Mouse (Mus musculus): Measurements from ENCODE around the gene Pate3.
"Not testable (repeated sequence)": the region's sequence is repeated elsewhere in the genome, so short reads cannot be mapped to it uniquely, and the experiment has no call there.

The Pate3 gene

DNA sequence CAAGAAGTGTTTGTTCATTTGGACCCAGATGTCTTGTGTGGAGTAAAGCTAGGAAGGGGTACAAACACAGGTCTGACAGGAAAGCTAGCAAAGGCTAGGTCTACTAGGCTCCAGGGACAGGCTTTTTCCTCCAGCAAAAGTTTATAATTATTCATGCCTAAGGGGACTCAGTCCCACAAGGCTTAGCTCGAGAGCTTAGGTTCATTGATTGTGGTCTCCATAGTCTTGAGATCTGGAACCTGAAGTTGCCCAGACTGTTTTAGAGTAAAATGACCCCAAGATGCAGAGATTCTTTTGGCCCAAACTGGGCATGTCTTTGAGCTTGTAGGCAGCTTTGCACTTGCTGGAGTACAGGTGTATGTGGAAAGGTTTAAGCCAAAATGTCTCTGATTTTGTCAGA, at the start of gene Pate3:
TSS of gene Pate3 (minus strand) at position 101 of the 400 bp plus-strand sequence.
- no peak for DNase-seq (ENCODE audit: low read depth, low spot score)

DNA sequence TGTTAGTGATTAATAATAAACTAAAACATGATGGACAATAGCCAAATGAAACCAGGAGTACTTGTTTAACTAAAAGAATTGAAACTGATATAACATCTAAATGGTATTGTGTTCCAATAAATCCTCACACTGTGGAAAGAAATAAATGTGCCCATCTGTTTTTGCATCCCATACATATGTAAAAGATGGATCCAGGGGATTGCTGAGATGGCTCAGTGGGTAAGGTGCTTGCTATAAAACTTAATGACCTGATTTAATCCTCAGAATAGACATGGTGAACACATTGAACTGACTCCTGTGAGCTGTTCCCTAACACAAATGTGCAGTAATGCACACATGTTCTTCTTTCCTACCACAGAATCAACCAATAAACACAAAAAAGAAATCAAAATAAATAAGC, 43.9 kb upstream of the Pate3 start:
- DNase-seq (ENCODE audit: low read depth, low spot score) = no peak

DNA sequence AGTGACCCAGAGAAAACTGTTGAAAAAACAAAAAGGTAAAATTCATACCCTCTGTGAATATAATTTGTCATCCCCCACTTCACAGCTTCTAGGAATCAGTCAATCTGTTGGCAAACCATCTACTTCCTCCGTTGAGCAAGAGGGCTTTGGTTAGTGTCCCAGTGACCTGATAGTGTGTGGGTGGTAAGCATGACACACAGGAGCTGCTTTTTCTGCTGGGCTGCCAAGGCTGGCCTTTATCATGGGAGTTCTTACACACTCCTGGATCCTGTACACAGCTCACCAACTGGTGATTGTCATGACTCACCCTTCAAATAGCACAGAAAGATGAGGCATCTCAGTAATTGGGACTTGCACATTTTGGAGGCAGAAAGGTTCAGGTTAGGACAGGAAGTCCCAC, 39.0 kb upstream of the Pate3 start, which contains the start of gene Pate1:
TSS of gene Pate1 (minus strand) at position 378 of the 400 bp plus-strand sequence.
- DNase-seq (ENCODE audit: low read depth, low spot score) = no peak

DNA sequence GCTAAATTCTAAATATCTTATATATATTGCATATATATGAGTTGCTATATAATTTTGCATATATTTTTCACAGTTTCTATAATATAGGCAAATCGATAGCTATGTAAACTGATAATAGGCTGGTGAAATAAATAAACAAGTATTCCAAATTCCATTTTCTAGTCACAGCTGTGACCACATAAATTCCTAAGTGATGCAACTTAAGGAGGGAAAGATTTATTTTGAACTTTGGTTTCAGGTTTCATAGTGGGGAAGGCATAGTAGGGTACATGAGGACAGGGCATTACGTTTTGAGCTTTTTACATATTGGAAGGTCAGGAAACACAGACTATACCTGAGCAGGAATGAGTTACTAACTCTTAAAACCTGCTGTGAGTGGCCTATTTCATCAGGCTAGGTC, 25.6 kb upstream of the Pate3 start:
- DNase-seq (ENCODE audit: low read depth, low spot score) = no peak

DNA sequence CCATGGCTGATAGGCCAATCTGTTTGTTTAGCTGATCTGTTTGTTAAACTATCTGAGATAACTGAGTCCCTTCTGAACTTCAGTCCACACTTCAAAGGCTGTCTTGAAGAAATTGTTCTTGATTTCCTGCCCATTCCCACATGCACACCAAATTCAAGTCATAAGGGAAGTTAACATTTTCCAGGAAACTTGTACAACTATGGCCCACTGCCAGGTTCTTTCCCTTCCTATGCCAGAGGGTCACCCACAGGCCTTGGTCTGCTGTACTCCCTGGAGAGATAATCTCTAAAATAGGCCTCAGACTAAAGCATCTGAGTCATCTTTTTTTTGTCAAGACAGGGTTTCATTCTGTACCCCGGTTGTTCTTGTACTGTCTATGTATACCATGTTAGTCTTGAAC, 15.0 kb downstream of the Pate3 start:
- no peak for DNase-seq (ENCODE audit: low read depth, low spot score)

DNA sequence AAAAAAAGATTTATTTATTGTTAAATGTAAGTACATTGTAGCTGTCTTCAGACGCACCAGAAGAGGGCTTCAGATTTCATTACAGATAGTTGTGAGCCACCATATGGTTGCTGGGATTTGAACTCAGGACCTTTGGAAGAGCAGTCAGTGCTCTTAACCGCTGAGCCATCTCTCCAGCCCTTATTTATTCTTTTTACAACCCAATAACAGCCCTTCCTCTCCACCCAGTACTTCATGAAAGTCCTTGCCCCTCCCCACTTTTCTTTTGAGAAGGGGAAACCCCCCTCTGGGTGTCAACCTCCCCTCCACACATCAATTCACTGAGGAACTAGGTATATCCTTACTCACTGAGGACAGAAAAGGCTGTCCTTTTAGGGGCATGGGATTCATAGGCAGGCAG, 31.2 kb downstream of the Pate3 start:
- not testable (repeated sequence) for DNase-seq (ENCODE audit: low read depth, low spot score)

DNA sequence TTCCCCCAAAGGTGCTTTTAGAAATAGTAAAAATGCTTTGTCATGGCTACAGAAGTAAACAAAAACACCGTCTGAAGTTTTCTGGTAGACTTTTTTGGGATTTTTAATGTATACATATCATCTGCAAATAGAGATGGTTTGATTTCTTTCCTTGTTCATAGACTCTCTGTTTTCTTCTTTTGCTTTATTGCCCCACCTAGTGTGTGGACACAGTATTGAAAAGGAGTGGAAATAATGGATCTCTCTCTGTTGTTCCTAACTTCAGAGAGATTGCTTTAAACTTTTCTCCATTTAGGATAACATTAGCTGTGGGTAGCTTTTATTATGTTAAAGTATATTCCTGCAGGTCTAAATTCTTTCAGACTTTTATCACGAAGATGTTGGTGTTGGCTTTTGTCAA, 34.0 kb downstream of the Pate3 start:
- peak; percentile 5 for DNase-seq (ENCODE audit: low read depth, low spot score)

DNA sequence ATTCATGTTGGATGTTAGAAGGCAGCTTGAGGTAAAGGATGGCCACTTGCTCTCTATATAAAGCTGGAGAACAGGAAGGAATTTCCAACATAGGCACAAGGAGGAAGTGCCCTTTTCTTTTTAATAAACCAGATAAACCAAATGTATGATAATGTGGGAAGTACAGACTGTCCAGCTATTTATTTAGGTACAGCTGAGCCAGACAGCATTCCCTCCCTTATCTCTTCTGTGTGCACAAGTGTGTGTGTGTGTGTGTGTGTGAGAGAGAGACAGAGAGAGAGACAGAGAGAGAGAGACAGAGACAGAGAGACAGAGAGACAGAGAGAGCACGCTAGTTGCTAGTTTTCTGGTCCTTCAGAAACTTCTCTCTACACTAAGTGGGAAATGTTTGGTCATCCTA, 36.2 kb downstream of the Pate3 start, which contains the start of gene Pate4:
TSS of gene Pate4 (minus strand) at position 101 of the 400 bp plus-strand sequence.
- no peak for DNase-seq (ENCODE audit: low read depth, low spot score)

DNA sequence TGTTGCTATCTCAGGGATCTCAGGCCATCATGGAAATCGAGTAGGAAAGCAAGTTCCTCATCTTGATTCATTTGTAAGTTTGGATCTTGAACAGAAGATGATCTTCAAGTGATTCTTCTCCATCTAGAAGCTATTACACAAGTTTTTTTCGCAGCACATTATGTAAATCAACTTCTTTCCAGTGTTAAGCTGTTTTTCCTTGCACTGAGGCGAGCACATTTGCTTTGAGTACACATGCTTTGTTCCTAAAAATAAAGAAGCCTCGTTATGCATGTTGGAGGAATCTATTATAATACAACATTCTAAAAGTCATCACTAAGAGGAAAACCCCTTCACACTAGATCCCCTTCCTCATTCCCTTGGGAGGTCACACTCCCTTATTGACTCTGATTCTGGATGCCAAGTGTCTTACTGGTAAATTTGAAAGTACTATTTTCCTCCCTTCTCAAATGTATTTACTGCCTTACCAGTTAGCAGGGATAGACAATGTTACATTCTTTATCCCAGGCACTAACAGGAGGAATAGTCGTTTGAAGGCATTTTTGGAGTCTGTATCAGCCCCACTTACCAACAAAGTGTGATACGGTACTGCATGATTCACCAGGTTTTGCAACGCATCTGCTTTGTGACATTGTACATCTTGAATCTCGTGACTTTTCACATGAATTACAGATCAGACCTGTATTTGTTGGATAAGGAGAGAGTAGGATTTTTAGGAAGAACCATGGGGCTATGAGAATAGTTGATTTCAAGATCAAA, 40.2 kb downstream of the Pate3 start:
- DNase-seq (ENCODE audit: low read depth, low spot score) = no peak
